Mouse (Mus musculus): Measurements from ENCODE around the gene Usp49. TPM values are rescaled to one million over a fixed set of nuclear protein-coding genes. Genes with fewer than 3 reads are reported as not detected.

Usp49 gene
- polyA plus RNA-seq, 2 experiments, result 2.9 to 6.6 TPM

- no peak overlapping the region for H3K4me2 ChIP-seq (ENCODE audit: low read depth)
Measured at GRCm38 (mm10) chr17:47657901-47658300, 27.4 kb downstream of the Usp49 start.

DNA sequence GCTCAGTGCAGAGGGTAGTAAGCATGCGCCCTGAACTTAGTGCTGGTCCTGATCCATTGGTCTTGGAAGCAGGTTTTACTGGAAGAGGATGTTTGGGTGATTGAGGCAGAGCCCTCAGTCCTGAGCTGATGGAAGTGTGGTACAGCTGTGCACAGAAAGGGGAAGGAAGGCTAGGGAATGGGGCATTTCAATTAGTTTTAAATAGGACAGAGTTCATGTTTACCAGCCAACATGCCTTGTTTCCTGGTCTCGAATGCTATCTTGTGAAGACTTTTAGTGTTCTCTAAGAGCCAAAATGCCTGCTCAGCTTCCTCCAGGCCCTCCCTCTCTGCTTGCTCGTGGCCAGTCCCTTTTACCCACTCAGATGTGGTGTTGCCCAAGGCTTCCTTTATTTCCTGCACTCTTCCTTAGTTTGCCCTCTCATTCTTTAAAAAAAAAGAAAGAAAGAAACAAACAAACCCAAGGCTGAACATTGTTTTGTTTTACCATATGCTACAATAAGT, 28.3 kb downstream of the Usp49 start:
- no peak overlapping the region for H3K27ac ChIP-seq
- DNase-seq (ENCODE audit: low read depth in 3 of 3, low spot score in 3 of 3), result no peak
- no peak for ATAC-seq (ENCODE audit: insufficient read depth)
- H3K36me3 ChIP-seq (replicated peaks; ENCODE audit: control insufficient read depth, insufficient read depth, low read depth), result no peaks in the 10 kb centered on the region; the same call in 1 of the 2 replicates
- no peak for TF ChIP-seq EP300 (IDR thresholded peaks at IDR 0.05; ENCODE audit: low read depth)
- no peak for TF ChIP-seq CTCF (IDR thresholded peaks at IDR 0.05; ENCODE audit: low read depth)
- H3K27me3 ChIP-seq (ENCODE audit: control insufficient read depth, insufficient read depth, low read length), result no peaks in the 10 kb centered on the region
- no peaks in the 10 kb centered on the region for H3K4me1 ChIP-seq (replicated peaks; ENCODE audit: control insufficient read depth in 2 of 2, insufficient read depth in 2 of 2, low read length in 1 of 2)
- H3K4me2 ChIP-seq (ENCODE audit: low read depth), result no peak overlapping the region
- no peak overlapping the region for H3K4me3 ChIP-seq (ENCODE audit: insufficient read depth in 1 of 2, low read depth in 2 of 2, low read length in 2 of 2)
- H3K9me3 ChIP-seq (ENCODE audit: control insufficient read depth, low read length), result no peaks in the 10 kb centered on the region
- WGBS (ENCODE audit: insufficient replicate concordance), result 44% methylated on average over 3 of the region's 3 CpGs
- H3K9ac ChIP-seq (replicated peaks), result no peak overlapping the region

More at GRCm38 (mm10) chr17:47657901-47658300, 27.4 kb downstream of the Usp49 start:
- Histone ChIP-seq H3K36me3 (replicated peaks; ENCODE audit: control insufficient read depth, insufficient read depth, low read depth) (peaks cover 3% of the 10 kb centered on the region), H3K27ac (no peak overlapping the region), H3K4me3 (ENCODE audit: insufficient read depth in 1 of 2, low read depth in 2 of 2, low read length in 2 of 2) (no peak overlapping the region), H3K9ac (replicated peaks) (no peak overlapping the region), H3K27me3 (ENCODE audit: control insufficient read depth, insufficient read depth, low read length) (no peaks in the 10 kb centered on the region), H3K9me3 (ENCODE audit: control insufficient read depth, low read length) (no peaks in the 10 kb centered on the region), H3K4me1 (replicated peaks; ENCODE audit: control insufficient read depth in 2 of 2, insufficient read depth in 2 of 2, low read length in 1 of 2) (no peaks in the 10 kb centered on the region)
- ATAC-seq (ENCODE audit: insufficient read depth) (no peak), DNase-seq (ENCODE audit: low read depth in 3 of 3, low spot score in 3 of 3) (no peak)
- 81% methylated on average over 4 of the region's 4 CpGs for WGBS (ENCODE audit: insufficient replicate concordance)
- TF ChIP-seq CTCF (IDR thresholded peaks at IDR 0.05; ENCODE audit: low read depth) (no peak), EP300 (IDR thresholded peaks at IDR 0.05; ENCODE audit: low read depth) (no peak)

DNA sequence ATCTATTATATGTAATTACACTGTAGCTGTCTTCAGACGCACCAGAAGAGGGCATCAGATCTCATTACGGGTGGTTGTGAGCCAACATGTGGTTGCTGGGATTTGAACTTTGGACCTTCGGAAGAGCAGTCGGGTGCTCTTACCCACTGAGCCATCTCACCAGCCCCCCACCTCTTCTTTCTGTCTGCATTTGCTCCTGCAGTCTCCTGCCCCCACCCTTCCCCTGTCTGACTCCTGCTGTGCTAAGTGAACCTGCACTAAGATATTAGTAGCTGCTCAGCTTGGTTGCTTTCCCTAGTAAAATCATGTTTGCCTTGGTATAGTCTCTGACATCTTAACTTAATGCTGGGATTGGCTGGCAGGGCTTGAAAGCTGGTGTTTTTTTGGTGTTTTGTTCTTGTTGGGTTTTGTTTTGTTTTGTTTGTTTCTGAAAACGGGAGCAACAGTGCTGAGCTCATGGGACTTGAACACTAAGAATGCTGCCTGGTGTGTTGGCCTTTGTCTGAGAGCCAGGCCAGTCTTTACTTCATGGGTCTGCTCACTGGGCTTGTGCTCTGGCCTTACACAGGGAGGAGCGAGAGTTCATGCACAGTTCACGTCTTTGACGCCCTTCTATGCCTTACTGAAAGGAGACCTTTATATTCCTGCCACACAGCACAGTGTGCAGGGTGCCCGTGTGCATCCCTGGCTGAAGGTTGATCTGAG, 32.7 kb downstream of the Usp49 start:
- Histone ChIP-seq H3K4me1 (replicated peaks; ENCODE audit: control insufficient read depth in 2 of 2, insufficient read depth in 2 of 2, low read length in 1 of 2) (no peaks in the 10 kb centered on the region), H3K36me3 (replicated peaks; ENCODE audit: control insufficient read depth, insufficient read depth, low read depth) (peaks cover 2% of the 10 kb centered on the region; the same call in 1 of the 2 replicates), H3K4me2 (ENCODE audit: low read depth) (no peak overlapping the region), H3K9ac (replicated peaks) (no peak overlapping the region), H3K27me3 (ENCODE audit: control insufficient read depth, insufficient read depth, low read length) (no peaks in the 10 kb centered on the region), H3K27ac (no peak overlapping the region), H3K4me3 (ENCODE audit: insufficient read depth in 1 of 2, low read depth in 2 of 2, low read length in 2 of 2) (no peak overlapping the region), H3K9me3 (ENCODE audit: control insufficient read depth, low read length) (no peaks in the 10 kb centered on the region)
- DNase-seq (ENCODE audit: low read depth in 3 of 3, low spot score in 3 of 3) (no peak), ATAC-seq (ENCODE audit: insufficient read depth) (no peak)
- 74% methylated on average over 9 of the region's 9 CpGs for WGBS (ENCODE audit: insufficient replicate concordance)
- TF ChIP-seq EP300 (IDR thresholded peaks at IDR 0.05; ENCODE audit: low read depth) (no peak), CTCF (IDR thresholded peaks at IDR 0.05; ENCODE audit: low read depth) (no peak)

GRCm38 (mm10) chr17:47664474-47664873, 34.0 kb downstream of the Usp49 start:
- DNase-seq (ENCODE audit: low read depth in 3 of 3, low spot score in 3 of 3), result no peak
- Histone ChIP-seq H3K36me3 (replicated peaks; ENCODE audit: control insufficient read depth, insufficient read depth, low read depth) (peaks cover 2% of the 10 kb centered on the region; the same call in 1 of the 2 replicates), H3K4me3 (ENCODE audit: insufficient read depth in 1 of 2, low read depth in 2 of 2, low read length in 2 of 2) (no peak overlapping the region), H3K9ac (replicated peaks) (no peak overlapping the region), H3K4me1 (replicated peaks; ENCODE audit: control insufficient read depth in 2 of 2, insufficient read depth in 2 of 2, low read length in 1 of 2) (no peaks in the 10 kb centered on the region), H3K4me2 (ENCODE audit: low read depth) (no peak overlapping the region), H3K27ac (no peak overlapping the region), H3K9me3 (ENCODE audit: control insufficient read depth, low read length) (no peaks in the 10 kb centered on the region), H3K27me3 (ENCODE audit: control insufficient read depth, insufficient read depth, low read length) (no peaks in the 10 kb centered on the region)
- no peak for ATAC-seq (ENCODE audit: insufficient read depth)
- TF ChIP-seq CTCF (IDR thresholded peaks at IDR 0.05; ENCODE audit: low read depth) (no peak), EP300 (IDR thresholded peaks at IDR 0.05; ENCODE audit: low read depth) (no peak)
- WGBS (ENCODE audit: insufficient replicate concordance), result 66% methylated on average over 7 of the region's 7 CpGs

- no peak overlapping the region for H3K9ac ChIP-seq (replicated peaks)
- H3K4me3 ChIP-seq (ENCODE audit: insufficient read depth in 1 of 2, low read depth in 2 of 2, low read length in 2 of 2), result no peak overlapping the region
- DNase-seq (ENCODE audit: low read depth in 3 of 3, low spot score in 3 of 3) (no peak), ATAC-seq (ENCODE audit: insufficient read depth) (no peak)
- H3K27me3 ChIP-seq (ENCODE audit: control insufficient read depth, insufficient read depth, low read length), result peaks cover 19% of the 10 kb centered on the region
- peaks cover 5% of the 10 kb centered on the region for H3K36me3 ChIP-seq (replicated peaks; ENCODE audit: control insufficient read depth, insufficient read depth, low read depth)
- no peaks in the 10 kb centered on the region for H3K9me3 ChIP-seq (ENCODE audit: control insufficient read depth, low read length)
- TF ChIP-seq EP300 (IDR thresholded peaks at IDR 0.05; ENCODE audit: low read depth) (no peak), CTCF (IDR thresholded peaks at IDR 0.05; ENCODE audit: low read depth) (no peak)
- 76% methylated on average over 4 of the region's 4 CpGs for WGBS (ENCODE audit: insufficient replicate concordance)
- no peak overlapping the region for H3K4me2 ChIP-seq (ENCODE audit: low read depth)
- no peak overlapping the region for H3K27ac ChIP-seq
- H3K4me1 ChIP-seq (replicated peaks; ENCODE audit: control insufficient read depth in 2 of 2, insufficient read depth in 2 of 2, low read length in 1 of 2), result no peaks in the 10 kb centered on the region
Measured at GRCm38 (mm10) chr17:47669166-47669565, 38.7 kb downstream of the Usp49 start.
